Mouse (Mus musculus): ENCODE results near the gene Coa3.
"Not testable (repeated sequence)": the region's sequence is repeated elsewhere in the genome, so short reads cannot be mapped to it uniquely, and the experiment has no call there.

Gene Coa3

GRCm38 (mm10) chr11:101278223-101279192 lies at the start of gene Coa3, which contains the start of gene Cntd1:
TSS of gene Coa3 (minus strand) at chr11:101279114.
TSS of gene Cntd1 (plus strand) at chr11:101279012.
- DNase-seq: peak; percentile 89

GRCm38 (mm10) chr11:101327311-101327710 lies 48.4 kb upstream of the Coa3 start:
- no peak for DNase-seq

GRCm38 (mm10) chr11:101326147-101326546 lies 47.2 kb upstream of the Coa3 start:
- DNase-seq: no peak

GRCm38 (mm10) chr11:101325201-101325600 lies 46.3 kb upstream of the Coa3 start:
- DNase-seq: not testable (repeated sequence)

- DNase-seq: no peak
Observed at GRCm38 (mm10) chr11:101324763-101325162, 45.8 kb upstream of the Coa3 start, which contains the start of gene Aoc2. TSS of gene Aoc2 (plus strand) at chr11:101325063.

GRCm38 (mm10) chr11:101323609-101324008 lies 44.7 kb upstream of the Coa3 start:
- peak; percentile 68 for DNase-seq

GRCm38 (mm10) chr11:101316501-101316917 lies 37.6 kb upstream of the Coa3 start:
- DNase-seq: peak; percentile 20

GRCm38 (mm10) chr11:101315665-101316500 lies 37.0 kb upstream of the Coa3 start, which contains the start of gene Psme3:
TSS of gene Psme3 (plus strand) at chr11:101316213.
- peak; percentile 94 for DNase-seq

GRCm38 (mm10) chr11:101315082-101315650 lies 36.3 kb upstream of the Coa3 start:
- DNase-seq: no peak

- DNase-seq: no peak
Observed at GRCm38 (mm10) chr11:101314567-101314966, 35.7 kb upstream of the Coa3 start.

- no peak for DNase-seq
Observed at GRCm38 (mm10) chr11:101312150-101312549, 33.2 kb upstream of the Coa3 start.

- no peak for DNase-seq
Observed at GRCm38 (mm10) chr11:101311083-101311482, 32.2 kb upstream of the Coa3 start.

GRCm38 (mm10) chr11:101307744-101308143 lies 28.8 kb upstream of the Coa3 start:
- DNase-seq: no peak

- peak; percentile 96 for DNase-seq
Observed at GRCm38 (mm10) chr11:101302004-101302798, 23.3 kb upstream of the Coa3 start, which contains the start of gene Becn1. TSS of gene Becn1 (minus strand) at chr11:101302286.

GRCm38 (mm10) chr11:101301299-101302003 lies 22.5 kb upstream of the Coa3 start:
- no peak for DNase-seq

- no peak for DNase-seq
Observed at GRCm38 (mm10) chr11:101300881-101301280, 22.0 kb upstream of the Coa3 start.

- DNase-seq: no peak
Observed at GRCm38 (mm10) chr11:101295191-101295590, 16.3 kb upstream of the Coa3 start.

- no peak for DNase-seq
Observed at GRCm38 (mm10) chr11:101291231-101291630, 12.3 kb upstream of the Coa3 start.

- peak; percentile 48 for DNase-seq
Observed at GRCm38 (mm10) chr11:101287306-101287705, 8.4 kb upstream of the Coa3 start.

- no peak for DNase-seq
Observed at GRCm38 (mm10) chr11:101283805-101284204, 4.9 kb upstream of the Coa3 start.

- DNase-seq: no peak
Observed at GRCm38 (mm10) chr11:101282896-101283295, 4.0 kb upstream of the Coa3 start.

Measured in layer of hippocampus, adult 9-11 months (tissue).